ENCODE assay signal across 7 mouse cellular contexts in genomic region chr1:64121559-64122465, GRCm38 (mm10). TPM values are rescaled to one million over a fixed set of nuclear protein-coding genes. Genes with fewer than 3 reads are reported as not detected.
A peak's percentile ranks its signal among the peaks of the same experiment; 100 is the strongest.
DNase-seq lines count a peak whose midpoint lies in the region; ATAC-seq and TF ChIP-seq lines count a peak whose summit lies in the region.

Gene Klf7 (minus strand): TSS chr1:64122282.

- H3K4me3 ChIP-seq in embryonic facial prominence, embryonic 10.5 days, result peak within 1 kb of the TSS; percentile 86
- H3K4me3 ChIP-seq in intestine, postnatal 0 days (ENCODE audit: low read depth, low read length), result peak within 1 kb of the TSS; percentile 80
- peak within 1 kb of the TSS; percentile 69 for H3K4me3 ChIP-seq in midbrain, embryonic 12.5 days
- peak within 1 kb of the TSS; percentile 70 for H3K4me3 ChIP-seq in small intestine, adult 2 months (ENCODE audit: low read depth, low read length)

- no peaks in the 10 kb centered on the region for H3K27me3 ChIP-seq in embryonic facial prominence, embryonic 10.5 days (replicated peaks; ENCODE audit: low read depth, poor library complexity, severe bottlenecking)
- H3K27me3 ChIP-seq in intestine, postnatal 0 days (replicated peaks; ENCODE audit: control insufficient read depth, insufficient read depth, low read length), result no peaks in the 10 kb centered on the region
- H3K27me3 ChIP-seq in midbrain, embryonic 12.5 days, result no peaks in the 10 kb centered on the region
- no peaks in the 10 kb centered on the region for H3K27me3 ChIP-seq in small intestine, adult 2 months (ENCODE audit: control insufficient read depth, insufficient read depth, low read length)

- H3K27ac ChIP-seq in embryonic facial prominence, embryonic 10.5 days (replicated peaks), result peak within 1 kb of the TSS; percentile 100
- H3K27ac ChIP-seq in intestine, postnatal 0 days (ENCODE audit: low read depth, low read length), result peak within 1 kb of the TSS; percentile 100
- H3K27ac ChIP-seq in midbrain, embryonic 12.5 days (replicated peaks), result peak within 1 kb of the TSS; percentile 100
- H3K27ac ChIP-seq in small intestine, adult 2 months (ENCODE audit: insufficient read depth, low read depth, low read length), result peak within 1 kb of the TSS; percentile 97

- DNase-seq in adrenal gland, postnatal 10 days, result peak; percentile 97
- DNase-seq in embryonic facial prominence, embryonic 10.5 days (ENCODE audit: low spot score), result peak; percentile 98
- peak; percentile 61 for DNase-seq in gonadal fat pad, adult 2 months (ENCODE audit: low read depth)
- peak; percentile 98 for DNase-seq in left cerebral cortex, postnatal 4 days

- H3K9ac ChIP-seq in intestine, postnatal 0 days (ENCODE audit: low read depth, low read length), result peak within 1 kb of the TSS; percentile 100
- H3K9ac ChIP-seq in midbrain, embryonic 12.5 days (replicated peaks), result peak within 1 kb of the TSS; percentile 99

- H3K4me1 ChIP-seq in embryonic facial prominence, embryonic 10.5 days, result peaks cover 33% of the 10 kb centered on the region
- H3K4me1 ChIP-seq in intestine, postnatal 0 days (replicated peaks; ENCODE audit: control insufficient read depth, insufficient read depth, low read length), result no peaks in the 10 kb centered on the region
- H3K4me1 ChIP-seq in midbrain, embryonic 12.5 days, result peaks cover 23% of the 10 kb centered on the region
- no peaks in the 10 kb centered on the region for H3K4me1 ChIP-seq in small intestine, adult 2 months (ENCODE audit: control insufficient read depth, insufficient read depth, insufficient read length, low read length)

- ATAC-seq in intestine, postnatal 0 days, result peak; percentile 97
- ATAC-seq in midbrain, embryonic 12.5 days (ENCODE audit: low FRiP score, low read depth), result peak; percentile 98

- H3K4me2 ChIP-seq in intestine, postnatal 0 days (replicated peaks; ENCODE audit: low read depth), result peak within 1 kb of the TSS; percentile 80
- H3K4me2 ChIP-seq in midbrain, embryonic 12.5 days (replicated peaks), result peak within 1 kb of the TSS; percentile 67

- under 1% methylated on average over 82 of the region's 82 CpGs for WGBS in embryonic facial prominence, embryonic 10.5 days
- under 1% methylated on average over 81 of the region's 82 CpGs for WGBS in intestine, postnatal 0 days
- under 1% methylated on average over 82 of the region's 82 CpGs for WGBS in midbrain, embryonic 12.5 days
- under 1% methylated on average over 81 of the region's 82 CpGs for WGBS in small intestine, adult 2 months

- peak; percentile 58 for TF ChIP-seq CTCF in intestine, postnatal 0 days (IDR thresholded peaks at IDR 0.05; ENCODE audit: low read depth)
- no peak; the same call in 1 of the 2 replicates for TF ChIP-seq CTCF in small intestine, adult 2 months (IDR thresholded peaks at IDR 0.05; ENCODE audit: extremely low read depth, insufficient read length, insufficient replicate concordance, low read depth, low read length)

- no peaks in the 10 kb centered on the region for H3K36me3 ChIP-seq in embryonic facial prominence, embryonic 10.5 days (replicated peaks)
- H3K36me3 ChIP-seq in intestine, postnatal 0 days (ENCODE audit: control insufficient read depth, insufficient read depth), result no peaks in the 10 kb centered on the region
- no peaks in the 10 kb centered on the region for H3K36me3 ChIP-seq in midbrain, embryonic 12.5 days
- no peaks in the 10 kb centered on the region for H3K36me3 ChIP-seq in small intestine, adult 2 months (ENCODE audit: control insufficient read depth, insufficient read depth, low read length)

- intact Hi-C loops in left cerebral cortex, postnatal 4 days (cut with DNase I), result loop anchor here (2.0 to 10.0 kb wide), 3 partner anchors 73 to 323 kb away; no protein-coding TSS in a partner anchor

- no peaks in the 10 kb centered on the region for H3K9me3 ChIP-seq in embryonic facial prominence, embryonic 10.5 days
- H3K9me3 ChIP-seq in intestine, postnatal 0 days (ENCODE audit: control insufficient read depth), result no peaks in the 10 kb centered on the region
- H3K9me3 ChIP-seq in midbrain, embryonic 12.5 days, result no peaks in the 10 kb centered on the region

- peak; percentile 98 for TF ChIP-seq POLR2A in small intestine, adult 2 months (IDR thresholded peaks at IDR 0.05; ENCODE audit: low read depth, low read length)

RNA-seq across cellular contexts. Expression of gene Klf7, which starts in this region (rescaled TPM):
- 10 to 100 TPM; 15.9 to 21.8 TPM for total RNA-seq in adrenal gland, postnatal 10 days (2021)
- 14.8 and 15.2 TPM in 2 replicates for polyA plus RNA-seq in embryonic facial prominence, embryonic 10.5 days (2016; fragmentation: Nextera tagmentation; extraction: Ambion mirVana)
- 4.7 and 9.0 TPM in 2 replicates for polyA plus RNA-seq in gonadal fat pad, adult 2 months (2012; rRNA removed)
- 11.3 and 11.9 TPM in 2 replicates for polyA plus RNA-seq in intestine, postnatal 0 days (2015; fragmentation: Nextera tagmentation; extraction: Ambion mirVana)
- 100 to 1,000 TPM; 153 to 161 TPM for total RNA-seq in left cerebral cortex, postnatal 4 days (2021)
- 40.8 and 41.1 TPM in 2 replicates for polyA plus RNA-seq in midbrain, embryonic 12.5 days (2016; fragmentation: Nextera tagmentation; extraction: Ambion mirVana)
- polyA plus RNA-seq in small intestine, adult 2 months (2012; rRNA removed), result 4.0 and 4.1 TPM in 2 replicates

Comparison
In these comparisons a context has a peak if more than half of its experiments do, and no peak if none do; other contexts are left out.
1. Peak in every context shown above with its lines: DNase-seq, ATAC-seq, H3K4me3 ChIP-seq and H3K27ac ChIP-seq.
2. RNA of gene Klf7 (total RNA-seq): 153 to 161 TPM in left cerebral cortex, postnatal 4 days; 15.9 to 21.8 TPM in adrenal gland, postnatal 10 days; every median in the first group is over 4 times any median in the second.